Mouse (Mus musculus) layer of hippocampus, postnatal 25 days (tissue): ENCODE results near the gene 6030468B19Rik. TPM values are rescaled to one million over a fixed set of nuclear protein-coding genes. Genes with fewer than 3 reads are reported as not detected.
"Not testable (repeated sequence)": the region's sequence is repeated elsewhere in the genome, so short reads cannot be mapped to it uniquely, and the experiment has no call there.

Experiments used
- DNase-seq, 2 experiments: peaks; one replicate each; pipeline ENCODE4 v3.0.0; 2022; ENCODE audit warnings: mixed read lengths in 2 of 2, low spot score in 1 of 2; ENCODE audit errors: extremely low spot score in 1 of 2
- total RNA-seq, 2 experiments: library from RNA; stranded (reverse); gene quantifications; 2 replicates each; pipeline ENCODE4 v1.2.3; 2021

The 6030468B19Rik gene
- total RNA-seq, 2 experiments from 2014 or later = 0.35 TPM; not detected in 1

GRCm38 (mm10) chr11:117799174-117799573 lies 1.7 kb downstream of the 6030468B19Rik start:
- DNase-seq = no peak

- DNase-seq = no peak
Measured at GRCm38 (mm10) chr11:117800038-117800437, 2.6 kb downstream of the 6030468B19Rik start.

GRCm38 (mm10) chr11:117801650-117802049 lies 4.2 kb downstream of the 6030468B19Rik start:
- no peak for DNase-seq

GRCm38 (mm10) chr11:117803166-117803688 lies 5.8 kb downstream of the 6030468B19Rik start:
- no peak for DNase-seq

GRCm38 (mm10) chr11:117806781-117807180 lies 9.3 kb downstream of the 6030468B19Rik start:
- DNase-seq = no peak

- DNase-seq = peak; percentile 34 to 47
Measured at GRCm38 (mm10) chr11:117809407-117810311, 12.2 kb downstream of the 6030468B19Rik start, which contains the start of the genes Gm20708 and Syngr2. Gene Gm20708, plus strand, starts transcription at chr11:117809668. Gene Syngr2, plus strand, starts transcription at chr11:117809668.

GRCm38 (mm10) chr11:117810401-117811046 lies 13.1 kb downstream of the 6030468B19Rik start:
- DNase-seq = peak in 1 of 2 experiments; percentile 61

GRCm38 (mm10) chr11:117813867-117814266 lies 16.4 kb downstream of the 6030468B19Rik start:
- DNase-seq = no peak

- no peak for DNase-seq
Measured at GRCm38 (mm10) chr11:117814704-117815366, 17.4 kb downstream of the 6030468B19Rik start.

GRCm38 (mm10) chr11:117815850-117816249 lies 18.4 kb downstream of the 6030468B19Rik start:
- DNase-seq = not testable (repeated sequence)

GRCm38 (mm10) chr11:117816389-117816996 lies 19.0 kb downstream of the 6030468B19Rik start:
- no peak for DNase-seq

GRCm38 (mm10) chr11:117819095-117819494 lies 21.6 kb downstream of the 6030468B19Rik start:
- DNase-seq = no peak

GRCm38 (mm10) chr11:117820173-117820572 lies 22.7 kb downstream of the 6030468B19Rik start:
- DNase-seq = no peak

- DNase-seq = no peak
Measured at GRCm38 (mm10) chr11:117821868-117822267, 24.4 kb downstream of the 6030468B19Rik start.

GRCm38 (mm10) chr11:117822728-117823241 lies 25.3 kb downstream of the 6030468B19Rik start:
- no peak for DNase-seq

GRCm38 (mm10) chr11:117823411-117823810 lies 26.0 kb downstream of the 6030468B19Rik start:
- no peak for DNase-seq

GRCm38 (mm10) chr11:117824060-117824969 lies 26.9 kb downstream of the 6030468B19Rik start:
- DNase-seq = peak; percentile 67 to 84

- DNase-seq = no peak
Measured at GRCm38 (mm10) chr11:117825333-117826101, 28.1 kb downstream of the 6030468B19Rik start, which contains the start of the genes Afmid and Tk1. Gene Afmid, plus strand, starts transcription at chr11:117825924. Gene Tk1, minus strand, starts transcription at chr11:117826092.
